Mouse (Mus musculus) intestine, postnatal 0 days (tissue): Measurements from ENCODE around the gene Ifitm7. TPM values are rescaled to one million over a fixed set of nuclear protein-coding genes. Genes with fewer than 3 reads are reported as not detected.

Experiments
- ATAC-seq: fragments of 200-750 bp; cut with Nextera tagmentation; 2 replicates; pipeline ENCODE4 v1.8.0; 2017; ENCODE audit warnings: mild to moderate bottlenecking, moderate TSS enrichment, moderate library complexity
- H3K27ac ChIP-seq: fragments of 300-500 bp; sonication (generic); 2 replicates; pipeline ENCODE4 v1.5.1; 2014; ENCODE audit warnings: mild to moderate bottlenecking, low read depth, low read length, moderate library complexity
- H3K27me3 ChIP-seq: fragments of 300-500 bp; sonication (generic); replicated peaks from 2 replicates; pipeline ENCODE4 v1.6.1; 2014; ENCODE audit warnings: low read length, mixed read lengths; ENCODE audit not compliant: control insufficient read depth, insufficient read depth
- H3K36me3 ChIP-seq: fragments of 300-500 bp; sonication (generic); 2 replicates; pipeline ENCODE4 v1.6.1; 2014; ENCODE audit warnings: mild to moderate bottlenecking, moderate library complexity; ENCODE audit not compliant: control insufficient read depth, insufficient read depth
- H3K4me1 ChIP-seq: fragments of 300-500 bp; sonication (generic); replicated peaks from 2 replicates; pipeline ENCODE4 v1.6.1; 2014; ENCODE audit warnings: antibody characterized with exemption, low read length, mixed read lengths; ENCODE audit not compliant: control insufficient read depth, insufficient read depth
- H3K4me2 ChIP-seq: fragments of 300-500 bp; sonication (generic); replicated peaks from 2 replicates; pipeline ENCODE4 v1.6.1; 2014; ENCODE audit warnings: low read depth, mild to moderate bottlenecking, moderate library complexity
- H3K4me3 ChIP-seq: fragments of 300-500 bp; sonication (generic); 2 replicates; pipeline ENCODE4 v1.5.1; 2014; ENCODE audit warnings: low read depth, low read length
- H3K9ac ChIP-seq: fragments of 300-500 bp; sonication (generic); 2 replicates; pipeline ENCODE4 v1.6.1; 2014; ENCODE audit warnings: mild to moderate bottlenecking, low read depth, low read length
- H3K9me3 ChIP-seq: fragments of 300-500 bp; sonication (generic); 2 replicates; pipeline ENCODE4 v1.6.1; 2016; ENCODE audit warnings: mixed run types; ENCODE audit not compliant: control insufficient read depth
- CTCF ChIP-seq: sonication (generic); IDR thresholded peaks from 2 replicates; pipeline ENCODE4 v1.5.1; 2016; ENCODE audit warnings: low read depth, mild to moderate bottlenecking, control low read depth, antibody characterized with exemption, moderate library complexity
- WGBS: fragments of 180-500 bp; shearing (Covaris S2); extraction: QIAGEN DNeasy Blood & Tissue Kit; methylation state at CpG from one replicate; pipeline ENCODE4 v1.1.7; 2014; 5-methylcytosine and 5-hydroxymethylcytosine counted together
- polyA plus RNA-seq: library from polyadenylated mRNA; unstranded; fragments of >200 nt; fragmentation: Nextera tagmentation; extraction: Ambion mirVana; gene quantifications from 2 replicates; pipeline ENCODE4 v1.2.1, GENCODE M21; 2015

Gene Ifitm7
- polyA plus RNA-seq: not detected in 2 replicates

- no peak for TF ChIP-seq CTCF
- Histone ChIP-seq H3K4me1 (no peaks in the 10 kb centered on the region), H3K36me3 (no peaks in the 10 kb centered on the region), H3K4me2 (peak within 1 kb of the TSS; percentile 72), H3K4me3 (peak within 1 kb of the TSS; percentile 39), H3K27me3 (no peaks in the 10 kb centered on the region), H3K9ac (no peak within 1 kb of the TSS), H3K27ac (no peak within 1 kb of the TSS), H3K9me3 (no peaks in the 10 kb centered on the region)
- WGBS: 2% methylated on average over 31 of the region's 31 CpGs
- no peak for ATAC-seq
Measured at GRCm38 (mm10) chr16:13986574-13987478, at the start of gene Ifitm7, which contains the start of gene 2900011O08Rik. Gene Ifitm7, minus strand, starts transcription at chr16:13986888. Gene 2900011O08Rik, plus strand, starts transcription at chr16:13986604.

GRCm38 (mm10) chr16:14033076-14033475 lies 46.4 kb upstream of the Ifitm7 start:
- Histone ChIP-seq H3K36me3 (no peaks in the 10 kb centered on the region), H3K27me3 (no peaks in the 10 kb centered on the region), H3K4me2 (no peak overlapping the region), H3K4me1 (no peaks in the 10 kb centered on the region), H3K27ac (no peak overlapping the region), H3K9me3 (no peaks in the 10 kb centered on the region), H3K9ac (no peak overlapping the region), H3K4me3 (no peak overlapping the region)
- TF ChIP-seq CTCF: no peak
- WGBS: 69% methylated on average over 4 of the region's 4 CpGs
- ATAC-seq: no peak

- H3K9me3 ChIP-seq: no peaks in the 10 kb centered on the region
- H3K4me3 ChIP-seq: no peak overlapping the region
- no peak overlapping the region for H3K9ac ChIP-seq
- H3K27ac ChIP-seq: no peak overlapping the region
- H3K36me3 ChIP-seq: no peaks in the 10 kb centered on the region
- H3K27me3 ChIP-seq: no peaks in the 10 kb centered on the region
- TF ChIP-seq CTCF: peak; percentile 21; the same call in 1 of the 2 replicates
- H3K4me2 ChIP-seq: no peak overlapping the region
- H3K4me1 ChIP-seq: no peaks in the 10 kb centered on the region
- WGBS: 78% methylated on average over 4 of the region's 4 CpGs
- ATAC-seq: no peak
Measured at GRCm38 (mm10) chr16:14030650-14031049, 44.0 kb upstream of the Ifitm7 start.

GRCm38 (mm10) chr16:14029851-14030250 lies 43.2 kb upstream of the Ifitm7 start:
- Histone ChIP-seq H3K36me3 (no peaks in the 10 kb centered on the region), H3K27ac (no peak overlapping the region), H3K27me3 (no peaks in the 10 kb centered on the region), H3K9me3 (no peaks in the 10 kb centered on the region), H3K9ac (no peak overlapping the region), H3K4me3 (no peak overlapping the region), H3K4me1 (no peaks in the 10 kb centered on the region), H3K4me2 (no peak overlapping the region)
- WGBS: 75% methylated on average over 2 of the region's 2 CpGs
- no peak for ATAC-seq
- no peak for TF ChIP-seq CTCF

GRCm38 (mm10) chr16:14029072-14029471 lies 42.4 kb upstream of the Ifitm7 start:
- no peak overlapping the region for H3K27ac ChIP-seq
- ATAC-seq: no peak
- no peak overlapping the region for H3K9ac ChIP-seq
- H3K9me3 ChIP-seq: no peaks in the 10 kb centered on the region
- H3K27me3 ChIP-seq: no peaks in the 10 kb centered on the region
- no peaks in the 10 kb centered on the region for H3K4me1 ChIP-seq
- H3K36me3 ChIP-seq: no peaks in the 10 kb centered on the region
- no peak overlapping the region for H3K4me2 ChIP-seq
- 74% methylated on average over 2 of the region's 2 CpGs for WGBS
- no peak overlapping the region for H3K4me3 ChIP-seq
- TF ChIP-seq CTCF: no peak

GRCm38 (mm10) chr16:14025091-14025990 lies 38.7 kb upstream of the Ifitm7 start:
- ATAC-seq: no peak
- Histone ChIP-seq H3K4me3 (no peak overlapping the region), H3K36me3 (no peaks in the 10 kb centered on the region), H3K9ac (no peak overlapping the region), H3K27me3 (no peaks in the 10 kb centered on the region), H3K9me3 (no peaks in the 10 kb centered on the region), H3K4me1 (no peaks in the 10 kb centered on the region), H3K27ac (no peak overlapping the region), H3K4me2 (no peak overlapping the region)
- WGBS: 71% methylated on average over 2 of the region's 2 CpGs
- TF ChIP-seq CTCF: no peak
